Mouse (Mus musculus): Measurements from ENCODE around the gene Pskh1. TPM values are rescaled to one million over a fixed set of nuclear protein-coding genes. Genes with fewer than 3 reads are reported as not detected.

The Pskh1 gene
- polyA plus RNA-seq, 1 experiment, result 51.2 TPM

DNA sequence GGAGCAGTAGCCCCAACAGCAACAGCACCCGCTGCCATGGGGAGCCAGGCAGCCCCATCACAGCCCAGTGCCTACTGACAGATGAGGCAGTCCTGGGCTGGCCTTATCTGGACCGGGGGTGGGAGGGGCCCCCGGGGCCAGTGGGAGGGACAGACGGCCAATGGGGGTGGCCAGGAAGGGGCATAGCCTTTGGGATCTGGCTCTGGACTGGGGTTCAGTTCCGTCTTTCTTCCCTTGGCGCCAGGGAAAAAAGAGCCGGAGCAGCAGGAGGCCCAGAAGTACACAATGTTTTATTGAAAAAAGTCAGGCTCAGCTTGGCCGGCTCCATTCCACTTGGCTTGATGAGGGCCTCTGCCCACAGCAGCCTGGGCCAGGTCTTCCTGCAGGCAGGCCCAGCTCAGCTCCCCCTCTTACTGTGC is 43.1 kb downstream of the Pskh1 start, which contains the start of gene Lcat:
Lcat (minus strand) TSS at position 62 of the 419 bp plus-strand sequence.
- peaks cover 9% of the 10 kb centered on the region for H3K4me1 ChIP-seq (replicated peaks; ENCODE audit: control insufficient read depth, insufficient read depth, low read length)
- WGBS, result 95% methylated on average over 8 of the region's 8 CpGs
- no peak within 1 kb of the TSS for H3K4me3 ChIP-seq (ENCODE audit: control insufficient read depth, insufficient read depth, low read length)
- peaks cover 17% of the 10 kb centered on the region for H3K36me3 ChIP-seq (ENCODE audit: control insufficient read depth, insufficient read depth, low read length)
- TF ChIP-seq CTCF (IDR thresholded peaks at IDR 0.05; ENCODE audit: borderline replicate concordance, control insufficient read depth, extremely low read depth, insufficient read depth, low read length, poor library complexity) (no peak), POLR2A (IDR thresholded peaks at IDR 0.05; ENCODE audit: control insufficient read depth, extremely low read depth, insufficient read depth, low read length, poor library complexity) (no peak)
- no peaks in the 10 kb centered on the region for H3K27me3 ChIP-seq (ENCODE audit: control insufficient read depth, insufficient read depth, low read length)
- DNase-seq, result no peak
- no peak within 1 kb of the TSS for H3K27ac ChIP-seq (ENCODE audit: control insufficient read depth, insufficient read depth, low read length)

DNA sequence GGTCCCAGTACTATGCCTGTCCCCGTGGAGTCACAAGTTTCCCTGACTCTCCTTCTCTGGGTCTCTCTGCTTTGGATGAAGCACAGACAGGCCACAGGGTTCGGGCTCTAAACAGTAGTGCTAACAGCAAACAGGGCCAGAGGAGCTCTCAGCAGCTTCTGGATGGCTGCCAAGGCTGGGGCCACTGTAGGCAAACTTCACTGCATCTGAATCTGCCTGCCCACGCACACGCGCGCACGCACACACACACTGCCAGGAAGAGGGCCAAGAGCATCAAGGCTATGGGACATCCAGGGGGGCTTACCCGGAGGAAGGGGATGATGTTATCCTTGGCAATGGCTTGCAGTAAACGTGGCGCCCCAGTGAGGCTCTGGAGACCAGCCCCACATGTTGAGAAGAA is 49.1 kb downstream of the Pskh1 start:
- DNase-seq, result no peak
- Histone ChIP-seq H3K27me3 (ENCODE audit: control insufficient read depth, insufficient read depth, low read length) (no peaks in the 10 kb centered on the region), H3K27ac (ENCODE audit: control insufficient read depth, insufficient read depth, low read length) (no peak overlapping the region), H3K4me3 (ENCODE audit: control insufficient read depth, insufficient read depth, low read length) (no peak overlapping the region), H3K4me1 (replicated peaks; ENCODE audit: control insufficient read depth, insufficient read depth, low read length) (no peaks in the 10 kb centered on the region), H3K36me3 (ENCODE audit: control insufficient read depth, insufficient read depth, low read length) (peaks cover 23% of the 10 kb centered on the region)
- 88% methylated on average over 10 of the region's 10 CpGs for WGBS
- TF ChIP-seq CTCF (IDR thresholded peaks at IDR 0.05; ENCODE audit: borderline replicate concordance, control insufficient read depth, extremely low read depth, insufficient read depth, low read length, poor library complexity) (no peak), POLR2A (IDR thresholded peaks at IDR 0.05; ENCODE audit: control insufficient read depth, extremely low read depth, insufficient read depth, low read length, poor library complexity) (no peak)

DNA sequence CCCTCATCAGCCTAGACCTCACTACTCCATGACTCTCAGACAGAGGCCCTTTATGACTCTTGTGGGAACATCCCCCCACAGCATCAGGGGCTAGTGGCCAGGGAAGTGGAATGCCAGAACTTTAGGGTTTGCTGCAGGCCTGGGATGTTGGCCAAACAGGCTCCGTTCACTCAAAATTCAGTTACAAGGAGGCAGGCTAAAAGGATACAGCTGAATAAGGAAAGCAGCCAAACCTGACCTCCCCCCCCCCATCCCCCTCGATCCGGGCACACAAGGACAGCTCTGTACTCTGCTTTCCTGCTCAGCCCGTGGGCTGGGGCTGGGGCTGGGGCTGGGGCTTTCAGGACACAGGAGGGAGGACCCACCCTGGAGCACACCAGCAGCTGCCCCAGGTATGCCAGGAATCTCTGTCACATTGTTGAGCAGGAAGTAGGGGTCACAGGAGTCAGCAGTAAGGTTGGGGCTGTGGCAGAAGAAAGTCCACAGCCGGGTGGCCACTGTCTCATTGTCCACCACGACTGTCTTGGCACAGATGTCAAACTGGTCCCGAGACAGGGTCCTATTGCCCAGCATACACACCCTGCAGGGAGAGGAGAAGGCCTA is 50.9 kb downstream of the Pskh1 start:
- TF ChIP-seq POLR2A (IDR thresholded peaks at IDR 0.05; ENCODE audit: control insufficient read depth, extremely low read depth, insufficient read depth, low read length, poor library complexity), result no peak
- TF ChIP-seq CTCF (IDR thresholded peaks at IDR 0.05; ENCODE audit: borderline replicate concordance, control insufficient read depth, extremely low read depth, insufficient read depth, low read length, poor library complexity), result no peak
- no peak for DNase-seq
- H3K4me3 ChIP-seq (ENCODE audit: control insufficient read depth, insufficient read depth, low read length), result no peak overlapping the region
- no peaks in the 10 kb centered on the region for H3K27me3 ChIP-seq (ENCODE audit: control insufficient read depth, insufficient read depth, low read length)
- WGBS, result 87% methylated on average over 7 of the region's 7 CpGs
- no peaks in the 10 kb centered on the region for H3K4me1 ChIP-seq (replicated peaks; ENCODE audit: control insufficient read depth, insufficient read depth, low read length)
- peaks cover 15% of the 10 kb centered on the region for H3K36me3 ChIP-seq (ENCODE audit: control insufficient read depth, insufficient read depth, low read length)
- no peak overlapping the region for H3K27ac ChIP-seq (ENCODE audit: control insufficient read depth, insufficient read depth, low read length)

GRCm38 (mm10) chr8:105956556-105956955 is 56.3 kb downstream of the Pskh1 start:
- no peaks in the 10 kb centered on the region for H3K4me1 ChIP-seq (replicated peaks; ENCODE audit: control insufficient read depth, insufficient read depth, low read length)
- WGBS, result 85% methylated on average over 4 of the region's 4 CpGs

GRCm38 (mm10) chr8:105957813-105958212 is 57.6 kb downstream of the Pskh1 start:
- Histone ChIP-seq H3K4me1 (replicated peaks; ENCODE audit: control insufficient read depth, insufficient read depth, low read length) (no peaks in the 10 kb centered on the region), H3K4me3 (ENCODE audit: control insufficient read depth, insufficient read depth, low read length) (no peak overlapping the region), H3K27ac (ENCODE audit: control insufficient read depth, insufficient read depth, low read length) (no peak overlapping the region), H3K36me3 (ENCODE audit: control insufficient read depth, insufficient read depth, low read length) (0 out of 2 replicates have a peak, but pooled peaks cover 4% of the 10 kb centered on the region), H3K27me3 (ENCODE audit: control insufficient read depth, insufficient read depth, low read length) (no peaks in the 10 kb centered on the region)
- TF ChIP-seq CTCF (IDR thresholded peaks at IDR 0.05; ENCODE audit: borderline replicate concordance, control insufficient read depth, extremely low read depth, insufficient read depth, low read length, poor library complexity), result no peak
- no peak for TF ChIP-seq POLR2A (IDR thresholded peaks at IDR 0.05; ENCODE audit: control insufficient read depth, extremely low read depth, insufficient read depth, low read length, poor library complexity)
- DNase-seq, result no peak
- 74% methylated on average over 3 of the region's 4 CpGs for WGBS

More at GRCm38 (mm10) chr8:105956556-105956955, 56.3 kb downstream of the Pskh1 start:
- TF ChIP-seq CTCF (IDR thresholded peaks at IDR 0.05; ENCODE audit: borderline replicate concordance, control insufficient read depth, extremely low read depth, insufficient read depth, low read length, poor library complexity) (no peak), POLR2A (IDR thresholded peaks at IDR 0.05; ENCODE audit: control insufficient read depth, extremely low read depth, insufficient read depth, low read length, poor library complexity) (no peak)
- Histone ChIP-seq H3K27ac (ENCODE audit: control insufficient read depth, insufficient read depth, low read length) (no peak overlapping the region), H3K4me3 (ENCODE audit: control insufficient read depth, insufficient read depth, low read length) (no peak overlapping the region), H3K36me3 (ENCODE audit: control insufficient read depth, insufficient read depth, low read length) (peaks cover 4% of the 10 kb centered on the region; the same call in 1 of the 2 replicates), H3K27me3 (ENCODE audit: control insufficient read depth, insufficient read depth, low read length) (no peaks in the 10 kb centered on the region)
- DNase-seq, result no peak

- Histone ChIP-seq H3K36me3 (ENCODE audit: control insufficient read depth, insufficient read depth, low read length) (no peaks in the 10 kb centered on the region), H3K4me1 (replicated peaks; ENCODE audit: control insufficient read depth, insufficient read depth, low read length) (no peaks in the 10 kb centered on the region), H3K27ac (ENCODE audit: control insufficient read depth, insufficient read depth, low read length) (no peak overlapping the region), H3K27me3 (ENCODE audit: control insufficient read depth, insufficient read depth, low read length) (no peaks in the 10 kb centered on the region), H3K4me3 (ENCODE audit: control insufficient read depth, insufficient read depth, low read length) (no peak overlapping the region)
- no peak for DNase-seq
- TF ChIP-seq CTCF (IDR thresholded peaks at IDR 0.05; ENCODE audit: borderline replicate concordance, control insufficient read depth, extremely low read depth, insufficient read depth, low read length, poor library complexity) (no peak), POLR2A (IDR thresholded peaks at IDR 0.05; ENCODE audit: control insufficient read depth, extremely low read depth, insufficient read depth, low read length, poor library complexity) (no peak)
- 97% methylated on average over 7 of the region's 7 CpGs for WGBS
These were observed 59.1 kb downstream of the Pskh1 start for GRCm38 (mm10) chr8:105959350-105959749.

Measured in thymus, adult 2 months (tissue).